Mouse (Mus musculus): ENCODE data around the gene Polh.

The Polh gene

DNA sequence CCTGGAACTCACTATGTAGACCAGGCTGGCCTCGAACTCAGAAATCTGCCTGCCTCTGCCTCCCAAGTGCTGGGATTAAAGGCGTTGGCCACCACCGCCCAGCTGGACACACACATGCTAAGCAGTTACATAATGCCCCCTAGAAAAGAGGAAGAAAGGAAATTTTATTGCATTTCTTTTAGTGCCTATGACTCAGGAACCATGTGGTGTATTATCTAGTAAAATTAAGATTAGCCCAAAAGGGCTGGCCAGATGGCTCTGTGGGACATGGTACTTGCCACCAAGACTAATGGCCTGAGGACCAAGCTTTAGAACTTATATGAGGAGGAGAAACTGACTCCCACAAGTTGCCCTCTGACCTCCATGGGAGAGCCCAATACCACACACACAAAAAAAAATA, 62.6 kb downstream of the Polh start:
- in situ Hi-C loops (cut with MboI, MseI) = no loop called here

DNA sequence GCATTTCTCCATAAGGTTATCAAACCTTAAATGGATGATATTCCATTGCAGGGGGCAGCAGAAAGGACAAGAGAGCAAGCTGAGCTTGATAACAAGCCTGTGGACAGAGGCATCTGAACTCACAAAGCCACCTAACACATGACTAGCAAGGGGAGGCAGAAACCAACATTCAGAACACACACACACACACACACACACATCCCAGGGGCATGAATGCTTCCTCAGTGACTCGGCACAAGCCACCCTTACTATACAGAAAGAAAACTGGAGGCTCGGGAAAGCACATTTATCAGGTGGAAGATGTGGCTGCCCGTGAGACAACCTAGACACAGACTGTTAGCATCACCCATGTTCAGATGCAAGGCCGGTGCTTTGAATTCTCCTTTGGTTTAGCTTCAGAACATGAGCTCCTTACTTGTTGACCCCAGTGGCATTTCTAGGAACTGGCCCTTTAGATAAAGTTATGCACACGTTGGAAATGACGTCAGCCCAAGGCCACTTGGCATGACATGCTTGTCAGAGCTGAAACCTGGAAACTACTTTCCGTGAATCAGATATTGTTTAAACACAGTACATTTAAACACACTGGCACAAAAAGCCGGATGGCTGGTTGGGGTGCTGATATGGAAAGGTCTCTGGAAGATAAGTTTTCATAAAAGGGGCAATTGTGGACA, 63.7 kb downstream of the Polh start:
- in situ Hi-C loops (cut with MboI, MseI) = no loop called here

DNA sequence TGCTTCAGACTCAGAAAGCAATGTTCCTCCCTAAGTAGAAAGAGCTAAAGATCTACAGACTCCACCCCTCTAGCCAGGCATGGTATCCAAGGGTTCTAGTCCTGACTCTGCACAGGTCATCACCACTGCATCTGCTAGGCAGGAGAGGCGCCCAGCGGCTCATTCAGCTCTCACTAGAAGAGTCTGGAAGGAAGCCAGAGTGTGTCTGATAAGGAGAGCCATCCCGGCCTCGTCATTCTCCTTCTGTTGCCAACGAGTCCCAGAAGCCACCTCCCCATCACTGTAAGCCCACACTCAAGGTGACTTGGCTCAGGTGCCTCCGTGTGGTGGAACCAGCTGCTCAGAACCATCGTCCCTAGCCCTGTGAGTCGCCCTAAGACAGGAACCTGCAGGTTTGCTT, 69.6 kb downstream of the Polh start:
- in situ Hi-C loops (cut with MboI, MseI) = loop anchor here (5.0 kb wide), 1 partner anchor 406 kb away; no protein-coding TSS in a partner anchor

DNA sequence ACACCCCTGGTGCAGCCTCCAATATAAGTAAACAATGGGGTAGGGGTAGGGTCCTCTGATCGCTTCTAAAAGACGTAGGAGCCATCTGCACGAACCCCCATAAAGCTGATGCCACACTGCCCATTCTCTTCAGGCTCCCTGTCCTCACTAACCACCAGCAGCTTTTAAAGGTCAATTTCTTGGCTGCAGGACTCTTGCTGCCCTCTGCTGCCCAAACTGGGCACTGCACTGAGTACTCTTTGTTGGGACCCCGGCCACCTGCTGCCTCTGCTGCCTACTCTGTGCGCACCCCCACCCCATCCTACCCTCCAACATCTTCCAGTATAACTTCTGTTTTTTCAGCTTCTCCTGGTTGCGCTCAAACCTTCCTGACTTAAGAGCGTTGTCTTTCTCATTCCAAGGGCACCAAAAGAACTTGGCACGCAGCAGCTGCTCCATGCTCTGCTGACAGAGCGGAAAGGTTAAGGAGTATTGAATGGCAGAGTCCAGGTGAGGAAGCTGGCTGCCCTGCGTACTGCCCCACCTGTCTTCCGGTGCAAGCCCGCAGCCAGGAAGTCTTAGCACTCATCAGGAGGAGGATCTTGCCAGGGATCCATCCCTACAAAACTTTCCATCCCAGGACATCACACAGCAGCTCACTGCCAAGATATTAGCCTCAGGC, 70.3 kb downstream of the Polh start:
- in situ Hi-C loops (cut with MboI, MseI) = loop anchor here (5.0 kb wide), 1 partner anchor 405 kb away; no protein-coding TSS in a partner anchor

DNA sequence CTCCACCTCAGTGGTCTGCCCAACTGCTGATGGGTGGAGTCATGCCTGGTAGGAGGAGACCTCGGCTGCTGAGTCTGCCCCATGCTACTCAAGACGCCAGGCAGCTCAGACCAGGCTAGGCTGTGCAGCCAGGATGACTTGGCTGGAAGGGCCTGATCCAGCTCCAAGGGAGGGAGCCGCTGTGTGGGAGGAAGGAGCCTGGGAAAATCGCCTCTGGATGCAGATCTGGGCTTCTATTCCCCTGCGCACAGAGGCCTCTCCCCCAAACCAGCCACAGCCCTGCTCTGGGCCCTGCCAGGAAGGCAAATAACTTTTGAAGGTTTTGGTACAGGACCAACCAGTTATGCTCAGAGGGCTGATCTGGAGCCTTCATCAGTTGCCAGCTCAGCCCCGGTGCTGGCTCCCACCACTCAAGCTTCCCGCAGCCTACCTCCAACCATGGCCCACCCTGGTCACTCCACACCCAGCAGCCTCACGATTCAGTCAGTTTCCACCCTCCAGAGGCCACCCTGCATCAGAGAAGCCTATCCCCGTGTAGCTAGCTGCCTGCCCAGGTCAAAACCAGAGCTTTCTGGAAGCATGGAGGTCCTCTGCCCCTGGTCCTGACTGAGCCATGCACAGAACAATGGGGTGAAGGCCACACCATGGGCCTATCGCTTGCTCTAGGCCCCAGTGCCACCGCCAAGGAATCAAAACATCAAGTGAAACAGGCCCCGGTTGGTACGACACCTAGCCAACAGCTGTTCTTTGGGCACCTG, 72.5 kb downstream of the Polh start:
- in situ Hi-C loops (cut with MboI, MseI) = loop anchor here (5.0 kb wide), 1 partner anchor 403 kb away; no protein-coding TSS in a partner anchor

DNA sequence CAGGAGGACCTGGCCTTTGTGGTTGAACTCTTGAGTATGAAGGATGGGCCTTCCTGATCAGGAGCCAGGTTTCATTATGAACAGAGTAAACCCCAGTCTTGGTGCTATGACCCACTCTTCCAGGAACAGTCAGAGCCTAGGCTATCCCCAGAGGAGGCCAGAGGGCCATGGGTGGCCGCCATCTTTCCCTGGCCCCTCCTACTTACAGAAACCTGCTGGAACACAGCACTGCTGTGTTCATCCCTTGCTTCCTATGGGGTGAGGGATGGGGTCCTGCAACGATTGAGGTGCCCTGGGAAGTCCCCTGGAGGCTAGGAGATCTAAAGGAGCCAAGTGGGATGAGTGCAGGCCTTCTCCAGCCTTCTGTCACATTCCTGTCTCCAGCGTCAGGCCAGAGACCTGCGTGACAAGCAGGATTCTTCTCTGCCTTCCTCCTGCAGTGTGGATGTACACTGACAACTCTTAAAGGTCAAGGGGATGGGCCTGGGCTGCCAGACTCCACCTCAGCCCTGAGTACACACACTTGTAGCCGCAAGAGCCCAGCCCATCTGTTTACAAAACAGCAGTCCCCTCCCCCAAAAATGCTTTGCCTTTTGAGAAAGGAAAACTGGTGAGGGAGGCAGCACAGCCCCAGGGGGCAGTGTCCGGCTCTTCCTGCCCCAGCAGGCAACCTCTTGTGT, 74.5 kb downstream of the Polh start:
- in situ Hi-C loops (cut with MboI, MseI) = no loop called here

DNA sequence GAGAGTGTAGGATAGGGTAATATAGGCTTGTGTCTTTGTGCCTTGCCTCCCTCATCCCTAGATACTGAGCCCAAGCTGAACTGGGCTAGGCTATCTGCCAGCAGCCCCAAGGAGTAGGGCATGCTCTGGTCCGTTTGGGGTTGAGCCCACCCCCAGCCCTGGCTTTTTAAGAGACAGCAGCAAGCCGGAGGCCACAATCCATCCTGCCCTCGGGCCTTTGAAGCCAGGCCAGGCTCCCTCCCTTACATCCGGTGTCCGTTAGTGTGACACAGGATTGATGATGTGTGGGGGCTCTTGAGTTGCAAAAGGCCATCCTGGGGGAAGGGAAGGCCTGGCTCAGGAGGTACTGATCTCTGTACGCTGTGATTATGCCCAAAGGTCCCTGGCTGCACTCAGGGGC, 75.8 kb downstream of the Polh start:
- in situ Hi-C loops (cut with MboI, MseI) = no loop called here

DNA sequence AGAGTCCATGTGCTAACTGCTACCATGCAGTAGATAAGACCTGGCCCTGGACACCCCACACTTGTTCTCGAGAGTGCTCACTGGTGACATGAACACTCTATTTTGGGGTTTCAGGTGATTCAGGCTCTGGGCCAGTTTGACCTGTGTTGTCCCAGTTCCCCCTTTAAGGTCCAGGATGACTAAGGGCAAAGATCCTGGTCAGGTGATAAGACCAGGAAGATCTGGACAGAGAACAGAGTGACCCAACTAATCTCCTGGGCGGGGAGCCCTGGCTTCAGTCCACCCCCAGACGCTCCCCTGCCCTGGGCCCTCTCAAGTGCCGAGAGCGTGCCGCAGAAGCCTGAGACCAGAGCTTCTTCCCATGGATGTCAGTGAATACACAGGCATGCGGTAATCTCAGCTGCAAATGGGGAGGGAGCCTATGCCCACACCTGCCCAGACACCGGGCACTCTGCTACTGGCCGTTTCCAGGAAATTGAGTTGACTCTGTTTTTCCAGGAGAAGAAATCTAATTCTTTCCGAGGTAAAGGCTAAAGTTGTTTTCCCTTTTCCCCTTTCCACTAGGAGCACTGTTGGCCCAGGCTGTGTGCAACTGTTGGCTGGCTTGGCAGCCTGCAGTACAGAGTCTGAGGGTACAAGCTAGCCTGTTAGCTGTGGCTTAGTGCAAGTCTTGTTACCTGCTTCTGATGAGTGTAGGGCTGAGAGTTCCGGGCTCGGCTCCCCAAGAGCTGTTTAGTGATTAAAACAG, 78.3 kb downstream of the Polh start:
- in situ Hi-C loops (cut with MboI, MseI) = no loop called here

DNA sequence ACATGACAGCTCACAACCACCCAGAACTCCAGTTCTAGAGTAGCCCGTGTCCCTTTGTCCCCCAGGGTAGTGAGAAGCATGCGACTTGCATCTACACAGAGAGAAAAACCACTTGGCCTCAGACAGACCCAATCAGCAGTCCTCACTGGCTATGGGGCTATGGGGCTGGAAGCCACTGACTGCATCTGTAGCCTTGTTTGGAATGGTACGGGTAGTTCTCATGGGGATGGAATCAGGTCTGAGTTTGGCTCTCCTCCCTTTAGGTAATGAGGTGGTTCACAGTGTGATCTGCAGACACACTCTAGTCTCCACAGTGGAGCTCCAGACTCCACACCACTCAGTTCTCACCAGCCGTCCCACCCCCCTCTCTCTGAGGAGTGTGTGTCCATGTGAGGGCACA, 79.2 kb downstream of the Polh start:
- in situ Hi-C loops (cut with MboI, MseI) = no loop called here

DNA sequence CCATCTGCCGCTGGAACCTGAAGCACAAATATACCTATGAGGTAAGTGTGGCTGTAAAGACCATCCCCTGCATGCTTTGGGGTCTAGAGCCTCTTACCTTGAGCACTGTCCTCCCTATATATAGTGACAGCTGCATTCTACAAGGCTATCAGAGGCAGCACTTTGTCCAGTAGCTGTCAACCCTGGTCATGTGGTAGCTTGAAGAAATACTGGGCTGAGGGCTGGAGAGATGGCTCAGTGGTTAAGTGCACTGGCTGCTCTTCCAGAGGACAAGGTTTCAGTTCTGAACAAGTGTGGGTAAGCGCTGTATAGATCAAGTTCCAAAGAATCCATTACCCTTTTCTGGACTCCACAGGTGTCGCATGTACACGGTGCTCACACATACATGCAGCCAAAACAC, 79.7 kb downstream of the Polh start:
- in situ Hi-C loops (cut with MboI, MseI) = no loop called here

Data from T-helper 1 cell (primary cell).